Mouse (Mus musculus): ENCODE results near the gene Cabcoco1. TPM values are rescaled to one million over a fixed set of nuclear protein-coding genes. Genes with fewer than 3 reads are reported as not detected.
A peak's percentile ranks its signal among the peaks of the same experiment; 100 is the strongest.

Gene Cabcoco1
- total RNA-seq, 2 experiments from 2014 or later, result 0.34 to 0.58 TPM

GRCm38 (mm10) chr10:68512433-68513019, 29.2 kb downstream of the Cabcoco1 start:
- no peak for ATAC-seq (replicated peaks; ENCODE audit: low FRiP score, poor library complexity, severe bottlenecking)

- ATAC-seq (replicated peaks; ENCODE audit: low FRiP score, poor library complexity, severe bottlenecking), result no peak
Measured at GRCm38 (mm10) chr10:68507741-68508140, 34.0 kb downstream of the Cabcoco1 start.

DNA sequence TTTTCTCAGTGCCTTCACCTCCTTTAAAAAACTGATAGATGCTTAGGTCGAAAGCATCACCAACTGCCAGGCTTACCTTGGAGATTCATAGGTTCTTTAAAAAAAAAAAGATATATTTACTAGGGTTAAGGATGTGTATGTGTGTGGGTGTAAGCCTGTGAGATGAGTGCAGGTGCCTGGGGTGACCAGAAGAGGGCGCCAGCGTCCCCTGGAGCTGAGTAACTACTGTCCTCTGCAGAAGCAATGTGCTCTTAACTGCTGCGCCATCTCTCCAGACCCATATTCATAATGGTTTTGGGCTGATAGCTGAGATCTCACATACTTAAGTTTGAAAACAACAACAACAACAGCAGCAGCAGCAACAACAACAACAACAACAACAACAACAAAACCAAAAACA, 35.5 kb downstream of the Cabcoco1 start:
- ATAC-seq (replicated peaks; ENCODE audit: low FRiP score, poor library complexity, severe bottlenecking), result no peak

GRCm38 (mm10) chr10:68504586-68505152, 37.0 kb downstream of the Cabcoco1 start:
- ATAC-seq (replicated peaks; ENCODE audit: low FRiP score, poor library complexity, severe bottlenecking), result no peak

DNA sequence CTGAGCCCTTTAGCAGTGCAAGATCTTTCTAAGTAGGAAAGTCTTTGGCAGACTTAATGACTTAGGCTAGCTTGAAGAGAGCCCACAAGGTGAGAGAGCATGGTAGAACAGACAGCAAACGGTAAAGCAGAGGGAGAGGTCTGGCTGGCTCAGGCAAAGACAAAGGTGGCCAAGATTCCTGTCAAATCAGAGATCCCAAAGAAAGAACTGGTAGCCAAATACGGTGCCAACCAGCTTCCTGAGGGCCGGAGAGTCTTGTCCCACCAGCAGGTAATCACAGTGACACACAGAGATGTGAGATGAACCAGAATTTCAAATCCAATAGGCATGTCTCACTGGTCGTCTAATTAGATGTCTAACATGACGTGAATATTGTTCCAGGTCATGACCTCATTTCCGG, 40.6 kb downstream of the Cabcoco1 start:
- ATAC-seq (replicated peaks; ENCODE audit: low FRiP score, poor library complexity, severe bottlenecking), result no peak

- ATAC-seq (replicated peaks; ENCODE audit: low FRiP score, poor library complexity, severe bottlenecking), result no peak
Measured at GRCm38 (mm10) chr10:68495246-68495645, 46.5 kb downstream of the Cabcoco1 start.

DNA sequence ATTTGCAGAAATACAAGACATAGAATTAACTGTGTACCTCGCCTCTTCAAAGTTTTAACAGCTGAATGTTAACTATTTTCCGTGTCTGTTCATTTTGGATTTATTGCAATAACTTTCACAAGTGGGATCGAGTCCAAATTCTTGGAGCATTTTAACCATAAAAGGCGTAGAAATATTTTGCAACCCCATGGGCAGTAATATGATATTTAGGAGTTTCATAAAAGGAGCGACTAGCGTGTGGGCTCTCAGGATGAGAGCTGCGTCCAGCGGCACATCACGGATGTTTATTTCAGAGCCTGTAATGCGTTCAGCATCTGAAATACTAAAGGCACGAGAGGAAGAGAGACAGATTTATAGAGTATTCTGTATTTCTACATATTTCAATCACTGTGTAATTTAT, 50.1 kb downstream of the Cabcoco1 start:
- no peak for ATAC-seq (replicated peaks; ENCODE audit: low FRiP score, poor library complexity, severe bottlenecking)

- ATAC-seq (replicated peaks; ENCODE audit: low FRiP score, poor library complexity, severe bottlenecking), result no peak
Measured at GRCm38 (mm10) chr10:68490781-68491180, 50.9 kb downstream of the Cabcoco1 start.

GRCm38 (mm10) chr10:68472799-68473198, 68.9 kb downstream of the Cabcoco1 start:
- no peak for ATAC-seq (replicated peaks; ENCODE audit: low FRiP score, poor library complexity, severe bottlenecking)

- ATAC-seq (replicated peaks; ENCODE audit: low FRiP score, poor library complexity, severe bottlenecking), result no peak
Measured at GRCm38 (mm10) chr10:68465737-68466327, 75.9 kb downstream of the Cabcoco1 start.

- no peak for ATAC-seq (replicated peaks; ENCODE audit: low FRiP score, poor library complexity, severe bottlenecking)
Measured at GRCm38 (mm10) chr10:68464943-68465342, 76.8 kb downstream of the Cabcoco1 start.

- ATAC-seq (replicated peaks; ENCODE audit: low FRiP score, poor library complexity, severe bottlenecking), result no peak
Measured at GRCm38 (mm10) chr10:68459784-68460183, 81.9 kb downstream of the Cabcoco1 start.

DNA sequence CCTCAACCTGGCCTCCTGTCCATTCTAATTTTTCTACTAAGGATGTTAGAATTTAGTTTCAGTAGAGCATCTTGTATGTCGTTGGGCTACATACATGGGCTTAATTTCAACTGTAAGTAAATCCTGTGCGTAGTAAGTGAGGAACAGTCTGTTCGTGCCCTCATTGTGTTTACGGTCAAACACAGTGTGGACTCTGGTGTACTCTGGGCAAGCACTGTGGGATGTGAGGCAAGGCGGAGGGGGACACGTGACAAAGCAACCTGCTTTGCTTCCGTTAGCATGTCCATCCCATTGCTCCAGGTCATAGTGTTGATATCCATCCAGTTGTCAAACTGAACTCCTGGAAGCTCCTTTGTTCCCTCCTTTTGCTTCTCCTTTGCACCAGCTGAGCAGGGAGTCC, 84.7 kb downstream of the Cabcoco1 start:
- ATAC-seq (replicated peaks; ENCODE audit: low FRiP score, poor library complexity, severe bottlenecking), result no peak

DNA sequence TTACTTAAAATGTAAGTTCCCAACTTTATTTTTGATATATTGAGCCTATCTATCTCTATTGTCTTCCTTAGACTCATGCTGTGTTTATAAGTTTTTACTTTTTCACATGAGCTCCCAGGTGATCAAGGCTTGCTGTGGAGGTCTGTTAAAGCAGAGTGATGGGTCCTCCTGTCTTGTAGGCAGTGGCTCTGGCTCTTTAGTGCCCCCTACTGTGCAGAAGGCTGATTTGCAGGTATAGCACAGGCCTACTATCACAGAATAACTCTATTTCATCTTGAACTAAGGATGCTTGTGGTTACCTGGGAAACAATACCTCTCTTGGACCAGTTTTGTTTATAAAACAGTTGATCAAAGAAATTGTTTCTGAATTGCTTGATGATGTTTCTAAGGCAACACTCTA, 87.2 kb downstream of the Cabcoco1 start:
- no peak for ATAC-seq (replicated peaks; ENCODE audit: low FRiP score, poor library complexity, severe bottlenecking)

GRCm38 (mm10) chr10:68446797-68447125, 94.9 kb downstream of the Cabcoco1 start:
- peak; percentile 43; the same call in 1 of the 2 replicates for ATAC-seq (replicated peaks; ENCODE audit: low FRiP score, poor library complexity, severe bottlenecking)

GRCm38 (mm10) chr10:68445876-68446796, 95.6 kb downstream of the Cabcoco1 start:
- ATAC-seq (replicated peaks; ENCODE audit: low FRiP score, poor library complexity, severe bottlenecking), result peak; percentile 35

- no peak for ATAC-seq (replicated peaks; ENCODE audit: low FRiP score, poor library complexity, severe bottlenecking)
Measured at GRCm38 (mm10) chr10:68445244-68445811, 96.4 kb downstream of the Cabcoco1 start.

- ATAC-seq (replicated peaks; ENCODE audit: low FRiP score, poor library complexity, severe bottlenecking), result no peak
Measured at GRCm38 (mm10) chr10:68444361-68445114, 97.2 kb downstream of the Cabcoco1 start.

- no peak for ATAC-seq (replicated peaks; ENCODE audit: low FRiP score, poor library complexity, severe bottlenecking)
Measured at GRCm38 (mm10) chr10:68443132-68443531, 98.6 kb downstream of the Cabcoco1 start.

GRCm38 (mm10) chr10:68442713-68443112, 99.0 kb downstream of the Cabcoco1 start:
- ATAC-seq (replicated peaks; ENCODE audit: low FRiP score, poor library complexity, severe bottlenecking), result no peak

Measured in erythroblast, adult 5-6 weeks (primary cell).